In the genomic region with DNA sequence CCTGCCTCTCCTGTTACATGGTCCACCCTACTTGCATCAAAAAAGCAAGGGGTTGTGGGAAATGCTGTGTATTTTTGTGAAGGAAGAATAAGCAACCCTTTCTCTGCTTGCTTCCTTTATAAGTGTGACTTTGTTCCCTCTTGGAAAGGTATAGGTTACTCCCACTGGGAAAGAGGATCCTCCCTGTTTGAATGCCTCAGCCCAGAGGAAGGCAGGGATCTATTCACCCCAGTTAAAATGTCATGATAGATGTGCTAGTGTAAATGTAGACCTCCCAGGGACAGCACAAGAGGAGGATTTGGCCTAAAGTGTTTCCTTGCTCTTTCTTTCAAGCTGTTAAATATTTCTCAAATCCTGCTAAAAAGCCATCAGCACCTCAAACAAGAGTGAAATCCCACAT, we compare ENCODE assay signal across 25 mouse cellular contexts. TPM values are rescaled to one million over a fixed set of nuclear protein-coding genes. Genes with fewer than 3 reads are reported as not detected.
"Had no signal": no experiment of that assay in that cellular context is flagged by ENCODE, and none has a peak within 500 bp of the region (broad histone marks: within the 10 kb centered on the region; RNA-seq: fewer than 3 reads in every experiment).

No protein-coding gene starts in this region.

- H3K9me3 ChIP-seq: heart, embryonic 13.5 days; heart, embryonic 15.5 days; hindbrain, embryonic 13.5 days; hindbrain, embryonic 15.5 days; limb, embryonic 13.5 days; limb, embryonic 15.5 days; liver, embryonic 12.5 days had no signal

- H3K36me3 ChIP-seq: heart, embryonic 13.5 days; heart, embryonic 15.5 days; hindbrain, embryonic 13.5 days; hindbrain, embryonic 15.5 days; limb, embryonic 13.5 days; limb, embryonic 15.5 days; liver, embryonic 12.5 days had no signal

- H3K4me1 ChIP-seq: heart, embryonic 13.5 days; heart, embryonic 15.5 days; hindbrain, embryonic 13.5 days; hindbrain, embryonic 15.5 days; limb, embryonic 13.5 days; limb, embryonic 15.5 days; liver, embryonic 12.5 days had no signal

- H3K9ac ChIP-seq: forebrain, postnatal 0 days; heart, embryonic 13.5 days; heart, embryonic 15.5 days; hindbrain, embryonic 13.5 days; hindbrain, embryonic 15.5 days; limb, embryonic 13.5 days; limb, embryonic 15.5 days; liver, embryonic 12.5 days; liver, embryonic 14.5 days had no signal

- DNase-seq: forebrain, postnatal 0 days; gastrocnemius, postnatal 14 days; gastrocnemius, postnatal 36 days; heart, adult 11 months; heart, adult 2 months; heart, postnatal 14 days; heart, postnatal 36 days; kidney, adult 11 months; kidney, adult 8-10 months; kidney, postnatal 14 days; layer of hippocampus, adult 9-11 months; layer of hippocampus, postnatal 36 days; left cerebral cortex, postnatal 4 days had no signal

- H3K4me3 ChIP-seq: heart, adult 2 months; heart, embryonic 13.5 days; heart, embryonic 15.5 days; hindbrain, embryonic 13.5 days; hindbrain, embryonic 15.5 days; limb, embryonic 13.5 days; limb, embryonic 15.5 days; liver, embryonic 12.5 days had no signal

- H3K4me2 ChIP-seq: heart, embryonic 11.5 days; heart, embryonic 13.5 days; heart, embryonic 15.5 days; hindbrain, embryonic 13.5 days; hindbrain, embryonic 15.5 days; limb, embryonic 13.5 days; limb, embryonic 15.5 days; liver, embryonic 12.5 days had no signal

- ATAC-seq: forebrain, postnatal 0 days; hindbrain, postnatal 0 days; intestine, embryonic 16.5 days; liver, embryonic 12.5 days had no signal

- H3K27ac ChIP-seq: heart, adult 2 months; heart, embryonic 13.5 days; heart, embryonic 15.5 days; hindbrain, embryonic 13.5 days; hindbrain, embryonic 15.5 days; hindbrain, postnatal 0 days; limb, embryonic 13.5 days; limb, embryonic 15.5 days; liver, embryonic 12.5 days; liver, embryonic 14.5 days had no signal

- H3K27me3 ChIP-seq: heart, embryonic 13.5 days; heart, embryonic 15.5 days; hindbrain, embryonic 13.5 days; hindbrain, embryonic 15.5 days; limb, embryonic 13.5 days; limb, embryonic 15.5 days; liver, embryonic 12.5 days had no signal

RNA-seq across cellular contexts. Expression of gene Dync1i1, which starts 9.0 kb away (rescaled TPM):
- polyA plus RNA-seq: liver, adult 2 months; liver, embryonic 14.5 days had no signal
